Mouse (Mus musculus): ENCODE measurements around the gene Tenm4.

GRCm38 (mm10) chr7:96277550-96277949, 106.5 kb downstream of the Tenm4 start:
- no peak for TF ChIP-seq POLR2A (IDR thresholded peaks at IDR 0.05; ENCODE audit: borderline replicate concordance, insufficient read depth, low read length)
- no peak for TF ChIP-seq CTCF (IDR thresholded peaks at IDR 0.05; ENCODE audit: borderline replicate concordance, insufficient read depth, low read depth, low read length)
